Mouse (Mus musculus): ENCODE results near the gene Ldb2. TPM values are rescaled to one million over a fixed set of nuclear protein-coding genes. Genes with fewer than 3 reads are reported as not detected.

Gene Ldb2
- polyA plus RNA-seq, 1 experiment: not detected

DNA sequence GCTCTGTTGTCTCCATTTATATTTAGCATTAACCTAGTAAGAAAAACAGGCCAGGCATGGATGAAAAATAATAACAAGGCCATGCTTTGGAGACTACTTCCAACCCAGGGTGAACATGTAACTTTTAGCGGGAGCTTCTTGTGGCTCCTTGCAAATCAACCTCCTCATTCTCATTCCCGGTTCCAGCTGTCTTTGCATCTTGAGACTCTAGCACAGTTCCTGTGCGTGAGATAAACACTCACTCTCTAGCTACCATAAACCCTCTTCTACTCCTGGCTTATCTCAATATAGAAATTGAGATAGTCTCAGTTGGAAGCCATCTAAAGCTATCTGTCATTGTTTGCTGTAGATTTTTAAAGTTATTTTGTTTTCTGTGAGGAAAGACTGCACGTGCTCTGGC is 20.1 kb downstream of the Ldb2 start:
- no peak overlapping the region for H3K4me3 ChIP-seq (replicated peaks)
- TF ChIP-seq TAL1 (IDR thresholded peaks at IDR 0.05; ENCODE audit: low read length) (no peak), GATA1 (IDR thresholded peaks at IDR 0.05; ENCODE audit: low read length) (no peak)
- H3K4me1 ChIP-seq (ENCODE audit: control insufficient read depth): no peaks in the 10 kb centered on the region
- H3K36me3 ChIP-seq (ENCODE audit: control insufficient read depth): no peaks in the 10 kb centered on the region
- no peaks in the 10 kb centered on the region for H3K27me3 ChIP-seq (ENCODE audit: control insufficient read depth)
- H3K9me3 ChIP-seq (ENCODE audit: control insufficient read depth, low read length): no peaks in the 10 kb centered on the region

DNA sequence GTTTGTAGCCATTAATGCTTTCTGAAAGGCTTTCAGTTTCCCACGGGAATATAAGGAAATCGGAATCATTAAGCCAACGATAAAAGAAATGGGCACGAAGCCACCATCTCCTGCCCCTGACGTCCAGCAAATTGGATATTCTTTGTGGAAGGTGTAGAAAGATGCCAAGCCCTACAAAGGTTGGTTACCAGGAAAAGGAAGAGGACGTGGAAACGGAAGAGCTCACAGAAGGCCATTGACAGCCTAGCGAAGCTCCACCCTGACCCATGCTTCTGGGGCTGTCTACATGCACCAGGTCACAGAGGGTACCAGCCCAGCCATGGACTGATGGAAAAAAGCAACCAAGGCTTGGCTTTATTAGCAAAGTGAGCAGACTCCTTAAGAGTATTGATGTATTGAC is 31.0 kb downstream of the Ldb2 start:
- TF ChIP-seq GATA1 (IDR thresholded peaks at IDR 0.05; ENCODE audit: low read length): no peak
- TF ChIP-seq TAL1 (IDR thresholded peaks at IDR 0.05; ENCODE audit: low read length): no peak
- no peaks in the 10 kb centered on the region for H3K9me3 ChIP-seq (ENCODE audit: control insufficient read depth, low read length)
- no peaks in the 10 kb centered on the region for H3K36me3 ChIP-seq (ENCODE audit: control insufficient read depth)

DNA sequence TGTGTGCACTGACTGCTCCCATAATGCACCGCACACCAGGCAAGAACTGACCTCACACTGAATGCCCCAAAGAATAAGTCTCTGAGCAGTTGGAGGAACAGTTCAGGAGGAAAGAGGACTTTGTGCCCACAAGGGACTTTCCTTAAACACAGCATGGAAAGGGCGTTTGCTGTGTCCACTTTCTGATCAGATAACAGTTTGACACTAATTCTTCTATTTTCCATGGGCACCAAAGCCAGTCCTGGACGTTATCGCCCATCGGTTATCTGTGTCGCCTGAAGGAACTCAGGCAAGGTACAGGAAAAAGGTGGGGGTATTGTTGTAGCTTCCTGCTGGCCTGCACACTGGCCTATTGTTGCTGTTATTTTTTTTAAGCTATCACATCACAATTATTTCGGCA is 34.6 kb downstream of the Ldb2 start:
- H3K4me1 ChIP-seq (ENCODE audit: control insufficient read depth): no peaks in the 10 kb centered on the region
- no peak overlapping the region for H3K4me3 ChIP-seq (replicated peaks)
- no peaks in the 10 kb centered on the region for H3K9me3 ChIP-seq (ENCODE audit: control insufficient read depth, low read length)
- no peaks in the 10 kb centered on the region for H3K36me3 ChIP-seq (ENCODE audit: control insufficient read depth)
- TF ChIP-seq TAL1 (IDR thresholded peaks at IDR 0.05; ENCODE audit: low read length): no peak
- TF ChIP-seq GATA1 (IDR thresholded peaks at IDR 0.05; ENCODE audit: low read length): no peak
- H3K27me3 ChIP-seq (ENCODE audit: control insufficient read depth): no peaks in the 10 kb centered on the region

More for the DNA sequence above, 31.0 kb downstream of the Ldb2 start:
- Histone ChIP-seq H3K4me1 (ENCODE audit: control insufficient read depth) (no peaks in the 10 kb centered on the region), H3K27me3 (ENCODE audit: control insufficient read depth) (no peaks in the 10 kb centered on the region), H3K4me3 (replicated peaks) (no peak overlapping the region)

DNA sequence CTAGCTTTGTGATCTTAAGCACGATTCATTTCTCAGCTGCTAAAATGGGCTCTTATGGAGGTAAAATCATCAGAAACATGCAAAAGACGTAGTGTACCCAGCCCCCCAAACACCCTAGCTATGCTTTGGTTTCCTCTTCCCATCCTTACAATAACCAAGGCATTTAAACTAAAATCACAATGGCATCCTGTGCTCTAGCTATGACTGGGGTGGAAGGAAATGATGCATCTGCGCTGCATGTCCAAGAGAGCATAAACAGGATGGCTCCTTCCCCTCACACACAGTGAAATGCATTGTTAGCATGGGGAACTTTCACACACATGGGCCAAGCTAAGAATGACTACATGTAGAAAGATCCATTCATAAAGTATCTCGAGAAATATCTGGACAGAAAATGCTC is 40.3 kb downstream of the Ldb2 start:
- no peaks in the 10 kb centered on the region for H3K4me1 ChIP-seq (ENCODE audit: control insufficient read depth)
- TF ChIP-seq TAL1 (IDR thresholded peaks at IDR 0.05; ENCODE audit: low read length) (no peak), GATA1 (IDR thresholded peaks at IDR 0.05; ENCODE audit: low read length) (no peak)
- H3K9me3 ChIP-seq (ENCODE audit: control insufficient read depth, low read length): no peaks in the 10 kb centered on the region
- no peak overlapping the region for H3K4me3 ChIP-seq (replicated peaks)
- H3K36me3 ChIP-seq (ENCODE audit: control insufficient read depth): no peaks in the 10 kb centered on the region
- no peaks in the 10 kb centered on the region for H3K27me3 ChIP-seq (ENCODE audit: control insufficient read depth)

DNA sequence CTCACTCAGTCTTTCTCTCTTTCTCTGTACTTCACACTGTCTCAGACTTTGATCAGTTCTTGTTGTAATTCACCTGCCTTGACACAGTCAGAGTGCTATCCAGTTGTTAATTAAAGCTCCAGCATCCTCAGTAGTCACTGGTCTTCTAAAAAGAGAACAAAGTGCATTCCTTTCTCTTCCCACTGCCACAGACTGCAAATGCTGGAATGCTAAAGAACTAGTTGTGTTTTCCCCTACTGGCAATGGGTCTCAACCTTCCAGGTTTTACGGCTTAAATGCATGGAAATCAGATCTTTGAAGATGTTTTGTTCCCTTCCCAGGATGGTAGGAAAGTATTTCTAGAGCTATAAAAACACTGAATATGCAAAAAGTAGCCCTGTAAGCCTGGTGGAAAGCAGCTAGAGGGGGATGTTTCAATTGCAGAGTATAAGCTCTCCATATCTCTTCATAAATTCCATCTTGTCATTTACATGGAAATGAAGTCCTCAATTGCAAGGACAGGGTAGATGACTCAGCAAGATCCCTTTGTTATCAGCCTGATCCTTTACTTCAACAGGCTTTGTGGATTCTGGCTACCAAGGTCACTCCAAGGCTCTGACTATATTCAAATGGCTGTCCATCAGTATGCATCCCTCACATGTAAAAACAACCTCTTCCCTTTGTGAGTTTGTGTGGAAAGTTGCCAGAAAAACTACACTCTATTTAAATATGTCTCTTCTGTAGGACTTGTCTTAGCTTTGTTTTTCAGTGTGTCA is 45.1 kb downstream of the Ldb2 start:
- Histone ChIP-seq H3K4me3 (replicated peaks) (no peak overlapping the region), H3K36me3 (ENCODE audit: control insufficient read depth) (no peaks in the 10 kb centered on the region), H3K4me1 (ENCODE audit: control insufficient read depth) (no peaks in the 10 kb centered on the region), H3K9me3 (ENCODE audit: control insufficient read depth, low read length) (no peaks in the 10 kb centered on the region), H3K27me3 (ENCODE audit: control insufficient read depth) (no peaks in the 10 kb centered on the region)
- TF ChIP-seq GATA1 (IDR thresholded peaks at IDR 0.05; ENCODE audit: low read length) (no peak), TAL1 (IDR thresholded peaks at IDR 0.05; ENCODE audit: low read length) (no peak)

DNA sequence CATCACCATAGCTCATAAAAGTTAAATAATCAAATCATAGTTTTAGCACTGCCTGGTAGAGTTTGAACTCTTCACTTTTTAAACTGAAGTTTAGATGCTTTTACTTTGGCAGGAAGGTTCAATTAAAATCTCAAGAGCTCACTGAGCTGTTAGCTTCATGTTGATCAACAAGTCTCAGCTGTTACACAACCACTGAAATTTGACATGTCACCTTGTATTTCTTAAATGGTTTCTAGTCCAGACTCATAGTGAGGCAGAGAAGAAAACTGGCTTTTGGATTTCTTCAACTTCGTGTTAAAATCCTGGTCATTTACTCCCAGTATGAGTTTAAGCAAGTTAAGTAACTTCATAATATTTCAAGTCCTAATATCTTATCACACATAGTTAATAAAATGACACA is 53.8 kb downstream of the Ldb2 start:
- Histone ChIP-seq H3K9me3 (ENCODE audit: control insufficient read depth, low read length) (no peaks in the 10 kb centered on the region), H3K27me3 (ENCODE audit: control insufficient read depth) (no peaks in the 10 kb centered on the region), H3K36me3 (ENCODE audit: control insufficient read depth) (no peaks in the 10 kb centered on the region), H3K4me3 (replicated peaks) (no peak overlapping the region), H3K4me1 (ENCODE audit: control insufficient read depth) (no peaks in the 10 kb centered on the region)
- TF ChIP-seq GATA1 (IDR thresholded peaks at IDR 0.05; ENCODE audit: low read length) (no peak), TAL1 (IDR thresholded peaks at IDR 0.05; ENCODE audit: low read length) (no peak)

DNA sequence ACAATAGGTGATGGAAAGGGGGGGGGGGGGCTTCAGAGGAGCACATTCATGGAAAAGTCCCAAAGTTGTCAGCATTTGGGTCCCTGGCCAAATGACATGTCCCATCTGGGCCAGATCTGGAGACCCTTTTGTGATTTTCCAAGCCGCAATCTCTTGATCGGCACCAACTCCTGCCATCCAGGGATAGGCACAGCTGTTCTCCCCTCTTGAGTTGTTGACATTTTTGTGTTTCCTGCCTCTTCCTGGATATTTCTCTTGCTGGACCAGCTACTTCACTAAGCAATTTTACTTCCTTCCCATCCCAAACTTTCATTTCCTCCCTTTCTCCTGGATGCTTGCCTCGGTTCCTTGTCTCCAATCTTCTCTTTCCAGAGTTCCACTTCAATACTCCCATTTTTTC is 63.1 kb downstream of the Ldb2 start:
- Histone ChIP-seq H3K4me1 (ENCODE audit: control insufficient read depth) (no peaks in the 10 kb centered on the region), H3K27me3 (ENCODE audit: control insufficient read depth) (no peaks in the 10 kb centered on the region), H3K9me3 (ENCODE audit: control insufficient read depth, low read length) (no peaks in the 10 kb centered on the region), H3K4me3 (replicated peaks) (no peak overlapping the region), H3K36me3 (ENCODE audit: control insufficient read depth) (no peaks in the 10 kb centered on the region)
- no peak for TF ChIP-seq GATA1 (IDR thresholded peaks at IDR 0.05; ENCODE audit: low read length)
- TF ChIP-seq TAL1 (IDR thresholded peaks at IDR 0.05; ENCODE audit: low read length): no peak

DNA sequence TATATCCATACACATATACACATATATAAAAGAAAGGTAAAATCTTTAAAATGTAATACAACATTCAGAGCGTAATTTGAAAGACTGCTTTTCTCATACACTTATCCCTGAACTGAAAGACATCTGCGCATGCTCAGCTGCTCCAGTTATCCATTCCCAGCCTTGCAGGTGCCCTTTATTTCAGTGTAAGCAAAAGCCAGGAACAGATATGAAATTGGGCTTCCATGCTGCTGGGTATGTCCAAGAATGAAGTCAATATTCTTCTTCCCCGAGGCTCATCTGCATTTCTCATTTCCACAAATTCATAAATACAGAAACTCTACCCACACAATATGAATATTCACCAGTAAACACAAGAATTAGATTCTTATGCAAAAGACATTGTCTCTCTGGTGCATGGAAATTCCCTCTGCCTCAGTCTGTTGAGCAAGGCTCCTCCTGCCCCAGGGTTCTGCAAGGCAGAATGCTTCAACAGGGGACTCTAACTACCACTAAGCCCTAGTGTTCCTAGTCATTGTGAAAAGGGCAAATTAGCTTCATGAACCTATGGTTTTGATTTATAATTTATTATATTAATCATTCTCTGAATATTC is 65.3 kb downstream of the Ldb2 start:
- no peaks in the 10 kb centered on the region for H3K27me3 ChIP-seq (ENCODE audit: control insufficient read depth)
- no peak overlapping the region for H3K4me3 ChIP-seq (replicated peaks)
- TF ChIP-seq TAL1 (IDR thresholded peaks at IDR 0.05; ENCODE audit: low read length) (no peak), GATA1 (IDR thresholded peaks at IDR 0.05; ENCODE audit: low read length) (no peak)
- no peaks in the 10 kb centered on the region for H3K9me3 ChIP-seq (ENCODE audit: control insufficient read depth, low read length)
- H3K36me3 ChIP-seq (ENCODE audit: control insufficient read depth): no peaks in the 10 kb centered on the region
- H3K4me1 ChIP-seq (ENCODE audit: control insufficient read depth): no peaks in the 10 kb centered on the region

DNA sequence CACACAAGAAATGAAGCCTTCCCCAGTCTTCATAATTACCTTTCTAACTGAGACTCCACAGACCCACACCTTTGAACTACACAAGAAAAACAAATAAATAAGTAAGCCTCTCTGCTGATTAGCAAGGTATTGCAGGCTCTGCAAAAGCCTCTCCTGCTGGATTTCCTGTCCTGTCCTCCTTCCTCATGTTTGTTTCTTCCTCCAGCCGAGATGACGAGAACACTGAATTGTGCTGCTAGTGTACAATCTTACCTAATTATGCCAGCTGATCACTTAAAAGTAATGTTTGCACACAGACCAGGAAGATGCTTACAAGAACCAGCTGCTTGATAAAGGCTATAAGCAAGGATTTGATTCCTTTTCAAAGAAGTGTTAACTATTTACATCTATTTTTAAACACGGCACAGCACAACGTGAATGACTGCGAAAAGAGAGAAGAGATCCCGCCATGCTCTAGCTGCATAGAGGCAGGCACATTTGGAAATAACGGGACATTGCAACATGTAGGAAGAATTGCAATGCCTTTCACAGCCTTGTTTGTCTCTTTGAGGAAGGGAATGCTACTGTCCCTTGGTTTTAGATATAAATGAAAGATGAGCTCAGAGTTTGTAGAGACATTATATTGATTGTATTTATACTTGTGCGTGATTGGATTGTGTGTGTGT is 69.7 kb downstream of the Ldb2 start:
- TF ChIP-seq TAL1 (IDR thresholded peaks at IDR 0.05; ENCODE audit: low read length) (no peak), GATA1 (IDR thresholded peaks at IDR 0.05; ENCODE audit: low read length) (no peak)
- no peaks in the 10 kb centered on the region for H3K4me1 ChIP-seq (ENCODE audit: control insufficient read depth)
- no peaks in the 10 kb centered on the region for H3K27me3 ChIP-seq (ENCODE audit: control insufficient read depth)
- H3K4me3 ChIP-seq (replicated peaks): no peak overlapping the region
- no peaks in the 10 kb centered on the region for H3K36me3 ChIP-seq (ENCODE audit: control insufficient read depth)
- H3K9me3 ChIP-seq (ENCODE audit: control insufficient read depth, low read length): no peaks in the 10 kb centered on the region
